Mouse (Mus musculus) ES-E14 (cell line): ENCODE measurements at regions not wholly inside any gene's neighbourhood (a gene's known extent, or its start where the extent isn't known, plus 50 kb on each side); places are given as distances from the start of the nearest gene placed in this dataset.

ENCODE experiments used
- DNase-seq: peaks from one replicate; pipeline ENCODE4 v3.0.0-alpha.2; 2013; ENCODE audit warnings: low read depth, low spot score
- H3K27ac ChIP-seq: 2 replicates; pipeline ENCODE4 v1.5.1; 2012; ENCODE audit warnings: low read depth, mild to moderate bottlenecking, low read length, moderate library complexity, mixed read lengths; ENCODE audit not compliant: poor library complexity, insufficient read depth, severe bottlenecking
- H3K36me3 ChIP-seq: 2 replicates; pipeline ENCODE4 v1.6.1; 2012; ENCODE audit warnings: mild to moderate bottlenecking, low read length, moderate library complexity, mixed read lengths; ENCODE audit not compliant: control insufficient read depth, poor library complexity, insufficient read depth, severe bottlenecking
- H3K4me1 ChIP-seq, 2 experiments: fragments of 150-350 bp in 1 of 2; sonication (generic) in 1 of 2; 2 replicates each; pipeline ENCODE4 v1.6.1; 2012; ENCODE audit warnings: low read length in 2 of 2, mild to moderate bottlenecking in 1 of 2, mixed read lengths in 1 of 2; ENCODE audit not compliant: control insufficient read depth in 2 of 2, insufficient read depth in 2 of 2, poor library complexity in 1 of 2
- H3K4me3 ChIP-seq, 2 experiments: fragments of 150-350 bp in 1 of 2; sonication (generic) in 1 of 2; 2 replicates each; pipeline ENCODE4 v1.5.1; 2012; ENCODE audit warnings: low read length in 2 of 2, low read depth in 1 of 2, mild to moderate bottlenecking in 1 of 2, mixed read lengths in 1 of 2; ENCODE audit not compliant: insufficient read depth in 1 of 2, poor library complexity in 1 of 2, severe bottlenecking in 1 of 2
- H3K9ac ChIP-seq: 2 replicates; pipeline ENCODE4 v1.6.1; 2012; ENCODE audit warnings: low read depth, mild to moderate bottlenecking, low read length, mixed read lengths; ENCODE audit not compliant: poor library complexity, insufficient read depth, severe bottlenecking
- H3K9me3 ChIP-seq: fragments of 150-350 bp; sonication (generic); 2 replicates; pipeline ENCODE4 v1.6.1; 2012; ENCODE audit warnings: low read depth, mild to moderate bottlenecking, low read length; ENCODE audit not compliant: control insufficient read depth, insufficient read depth
- CHD2 ChIP-seq: IDR thresholded peaks from 2 replicates; pipeline ENCODE4 v1.6.1; 2014; ENCODE audit warnings: mild to moderate bottlenecking, low read depth, low read length, inconsistent platforms
- HCFC1 ChIP-seq: IDR thresholded peaks from 2 replicates; pipeline ENCODE4 v1.6.1; 2012; ENCODE audit warnings: low read length, inconsistent platforms, borderline replicate concordance; ENCODE audit not compliant: insufficient read depth
- MAFK ChIP-seq: IDR thresholded peaks from 2 replicates; pipeline ENCODE4 v1.6.1; 2014; ENCODE audit warnings: mild to moderate bottlenecking, low read depth, low read length, inconsistent platforms; ENCODE audit not compliant: insufficient read depth
- ZC3H11A ChIP-seq: IDR thresholded peaks from 2 replicates; pipeline ENCODE4 v1.6.1; 2012; ENCODE audit warnings: low read depth, mild to moderate bottlenecking, inconsistent platforms, low read length, borderline replicate concordance
- ZNF384 ChIP-seq: IDR thresholded peaks from 2 replicates; pipeline ENCODE4 v1.6.1; 2012; ENCODE audit warnings: low read depth, low read length, inconsistent platforms
- in situ Hi-C, 2 experiments: fragments of 600-800 bp; cut with MboI; formaldehyde crosslinking; loops; one replicate each; pipeline ENCODE4 v1.15.1; 2025; ENCODE audit warnings: low sequenced_read_pairs in 2 of 2, inconsistent platforms in 1 of 2; ENCODE audit not compliant: unreplicated experiment in 2 of 2

DNA sequence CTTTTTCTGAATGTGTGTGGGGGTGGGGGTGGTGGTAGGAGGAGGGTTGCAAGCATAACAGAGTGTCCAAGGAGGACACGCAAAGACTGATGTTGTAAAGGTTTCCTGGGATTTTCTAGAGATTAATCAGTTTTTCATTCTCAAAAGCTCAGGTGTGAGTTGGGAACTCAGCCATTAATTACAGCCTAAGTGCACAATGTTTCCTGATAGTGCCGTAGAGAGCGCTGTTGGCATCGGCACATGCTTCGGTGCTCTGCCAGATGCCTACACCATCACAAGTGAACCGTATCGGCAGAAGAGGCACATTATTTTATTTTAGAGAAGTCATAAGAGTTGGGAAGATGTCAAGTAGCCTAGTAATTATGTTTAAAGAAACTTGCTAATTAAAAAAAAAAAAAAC lies 388.9 kb downstream of the 1700129C05Rik start:
- Histone ChIP-seq H3K4me1 (no peaks in the 10 kb centered on the region), H3K4me3 (no peak overlapping the region), H3K27ac (no peak overlapping the region), H3K36me3 (no peaks in the 10 kb centered on the region), H3K9ac (no peak overlapping the region), H3K9me3 (no peaks in the 10 kb centered on the region)
- TF ChIP-seq MAFK = no peak
- TF ChIP-seq ZNF384 = no peak
- TF ChIP-seq CHD2 = no peak
- no peak for TF ChIP-seq ZC3H11A
- TF ChIP-seq HCFC1 = no peak
- no peak for DNase-seq
- in situ Hi-C loops = no loop called here

DNA sequence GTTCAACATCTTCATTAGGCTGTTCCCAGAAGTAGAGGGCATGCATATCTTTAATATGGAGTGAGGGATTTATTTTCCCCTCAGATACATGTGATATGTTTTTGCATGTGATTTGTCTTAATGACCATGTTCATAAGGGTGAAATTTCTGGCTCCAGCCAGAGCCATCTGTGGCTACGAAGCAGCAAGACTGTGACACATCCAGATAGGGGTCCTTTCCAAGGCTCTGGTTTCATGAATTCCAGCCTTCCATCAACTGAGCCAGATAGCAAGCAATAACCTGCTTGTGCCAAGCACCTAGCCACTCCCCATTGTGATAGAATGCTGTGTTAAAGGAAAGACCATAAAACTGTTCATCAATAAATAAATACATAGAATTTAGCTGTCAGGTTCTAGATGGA lies 389.6 kb downstream of the 1700129C05Rik start:
- Histone ChIP-seq H3K9ac (no peak overlapping the region), H3K9me3 (no peaks in the 10 kb centered on the region), H3K27ac (no peak overlapping the region), H3K4me1 (no peaks in the 10 kb centered on the region), H3K36me3 (no peaks in the 10 kb centered on the region), H3K4me3 (no peak overlapping the region)
- TF ChIP-seq MAFK (no peak), HCFC1 (no peak), ZC3H11A (no peak), CHD2 (no peak), ZNF384 (no peak)
- DNase-seq = no peak
- in situ Hi-C loops = no loop called here

DNA sequence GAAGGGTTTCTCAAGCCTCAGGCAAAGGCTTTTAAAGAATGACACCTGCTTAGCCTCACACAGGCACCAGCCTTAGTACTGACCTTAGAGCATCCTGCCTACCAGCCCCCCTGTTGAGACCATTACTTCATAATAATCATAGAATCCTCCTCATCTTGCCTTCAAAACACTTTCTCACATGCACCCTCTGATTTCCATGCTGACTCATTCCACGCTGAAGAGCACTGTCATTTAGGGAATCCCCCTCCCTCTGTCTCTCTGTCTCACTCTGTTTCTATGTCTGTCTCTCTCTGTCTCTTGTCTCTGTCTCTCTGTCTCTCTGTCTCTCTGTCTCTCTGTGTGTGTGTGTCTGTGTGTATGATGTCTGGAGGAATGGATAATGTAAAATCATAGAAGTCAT lies 416.3 kb downstream of the 1700129C05Rik start:
- no peak for DNase-seq
- Histone ChIP-seq H3K27ac (no peak overlapping the region), H3K36me3 (no peaks in the 10 kb centered on the region), H3K9ac (no peak overlapping the region), H3K4me1 (no peaks in the 10 kb centered on the region), H3K4me3 (no peak overlapping the region), H3K9me3 (no peaks in the 10 kb centered on the region)
- in situ Hi-C loops = no loop called here
- TF ChIP-seq HCFC1 (no peak), ZC3H11A (no peak), CHD2 (no peak), MAFK (no peak)

DNA sequence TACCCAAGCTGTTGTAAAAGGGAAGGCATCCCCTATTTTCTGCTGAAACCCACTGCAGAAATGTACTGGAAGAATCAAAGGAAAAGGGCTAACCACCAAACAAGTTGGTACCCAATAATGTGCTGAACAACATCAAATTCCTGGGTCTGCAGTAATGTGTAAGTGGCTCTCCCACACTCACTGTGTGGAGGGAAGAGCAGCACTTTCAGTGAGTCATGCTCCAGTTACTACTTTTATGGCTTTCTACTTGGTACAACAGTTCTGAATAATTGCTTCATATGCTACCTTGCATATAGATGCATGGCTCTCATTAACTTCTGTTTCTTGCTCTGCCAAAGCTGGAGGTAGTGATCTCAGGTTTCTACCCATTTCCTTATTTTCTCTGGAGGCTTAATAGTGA lies 427.8 kb downstream of the 1700129C05Rik start:
- no peaks in the 10 kb centered on the region for H3K9me3 ChIP-seq
- in situ Hi-C loops = no loop called here

DNA sequence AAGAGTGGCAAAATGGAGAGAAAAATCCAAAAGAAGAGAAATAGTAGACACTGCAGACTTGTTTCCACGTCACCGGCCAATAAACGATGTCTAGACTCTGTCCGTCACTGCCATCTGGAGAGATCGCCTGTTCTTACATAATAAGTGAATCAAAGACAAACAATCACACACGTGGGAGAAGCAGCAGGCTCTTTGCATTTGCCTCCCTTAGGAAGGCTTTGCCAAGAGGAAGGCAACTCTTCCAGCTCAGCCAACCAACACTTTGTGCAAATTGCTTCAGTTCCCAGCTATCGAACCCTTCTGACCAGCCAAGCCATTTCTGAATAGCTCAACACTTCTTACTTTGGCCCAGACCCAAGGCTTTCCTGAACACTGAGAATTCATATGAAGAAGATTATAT lies 432.8 kb downstream of the 1700129C05Rik start:
- H3K9ac ChIP-seq = no peak overlapping the region
- H3K4me3 ChIP-seq = no peak overlapping the region
- H3K27ac ChIP-seq = no peak overlapping the region
- H3K36me3 ChIP-seq = no peaks in the 10 kb centered on the region
- in situ Hi-C loops = no loop called here
- DNase-seq = no peak
- TF ChIP-seq ZC3H11A = no peak
- no peak for TF ChIP-seq MAFK
- TF ChIP-seq CHD2 = no peak
- no peak for TF ChIP-seq ZNF384
- no peak for TF ChIP-seq HCFC1
- no peaks in the 10 kb centered on the region for H3K9me3 ChIP-seq
- H3K4me1 ChIP-seq = no peaks in the 10 kb centered on the region

More for the DNA sequence above, 427.8 kb downstream of the 1700129C05Rik start:
- no peak for DNase-seq
- Histone ChIP-seq H3K36me3 (no peaks in the 10 kb centered on the region), H3K27ac (no peak overlapping the region), H3K9ac (no peak overlapping the region), H3K4me3 (no peak overlapping the region), H3K4me1 (no peaks in the 10 kb centered on the region)
- no peak for TF ChIP-seq MAFK
- no peak for TF ChIP-seq ZC3H11A
- TF ChIP-seq CHD2 = no peak
- TF ChIP-seq HCFC1 = no peak
- TF ChIP-seq ZNF384 = no peak
